Mouse (Mus musculus) lung, postnatal 10 days (tissue): ENCODE data around the gene Unc93b1.
"Not testable (repeated sequence)": the region's sequence is repeated elsewhere in the genome, so short reads cannot be mapped to it uniquely, and the experiment has no call there.

ENCODE experiments used
- DNase-seq: peaks from one replicate; pipeline ENCODE4 v3.0.0; 2021

Unc93b1 gene

DNA sequence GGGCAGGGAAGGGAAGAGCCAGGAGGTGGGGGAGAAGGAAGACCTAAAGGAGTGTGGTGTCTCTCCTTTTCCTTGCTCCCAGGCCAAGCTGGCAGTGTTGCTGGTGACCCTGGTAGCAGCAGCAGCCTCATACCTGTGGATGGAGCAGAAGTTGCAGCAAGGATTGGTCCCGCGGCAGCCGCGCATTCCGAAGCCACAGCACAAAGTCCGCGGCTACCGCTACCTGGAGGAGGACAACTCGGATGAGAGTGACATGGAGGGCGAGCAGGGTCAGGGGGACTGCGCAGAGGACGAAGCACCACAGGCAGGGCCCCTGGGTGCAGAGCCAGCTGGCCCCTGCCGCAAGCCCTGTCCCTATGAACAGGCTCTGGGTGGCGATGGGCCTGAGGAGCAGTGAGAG is 13.6 kb downstream of the Unc93b1 start:
- DNase-seq: no peak

DNA sequence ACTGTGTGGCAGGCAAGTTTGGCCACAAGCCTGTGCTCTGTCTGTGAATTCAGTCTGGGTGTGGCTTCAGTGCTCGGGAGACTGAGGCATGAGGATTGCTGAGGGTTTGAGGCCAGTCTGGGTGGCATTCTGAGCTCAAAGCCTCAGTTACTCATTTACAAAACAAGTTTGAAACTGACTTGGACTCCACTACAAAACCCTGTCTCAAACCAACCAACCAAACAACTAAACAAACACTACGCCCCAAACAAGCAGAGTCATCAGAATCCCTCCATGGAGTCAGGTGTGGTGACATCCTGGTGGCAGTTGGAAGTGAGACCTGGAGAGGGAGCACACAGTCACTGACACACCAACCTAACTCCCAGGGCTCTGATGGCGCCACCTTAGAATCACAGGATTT is 15.3 kb downstream of the Unc93b1 start:
- no peak for DNase-seq

DNA sequence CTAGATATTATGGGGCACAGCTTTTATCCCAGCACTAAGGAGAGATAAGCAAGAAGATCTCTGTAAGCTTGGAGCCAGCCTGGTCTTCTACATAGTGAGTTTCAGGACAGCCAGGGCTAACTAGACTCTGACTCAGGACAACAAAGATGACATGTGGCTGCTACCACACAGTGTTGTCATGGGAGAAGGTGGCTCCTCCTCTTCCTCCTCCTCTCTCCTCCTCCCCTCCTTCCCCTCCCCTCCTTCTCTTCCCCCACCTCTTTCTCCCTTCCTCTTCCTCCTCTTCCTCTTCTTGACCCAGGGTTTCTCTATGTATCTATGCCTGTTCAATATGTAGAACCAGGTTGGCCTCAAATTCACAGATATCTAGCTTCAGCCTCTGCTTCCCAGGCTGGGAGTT is 16.5 kb downstream of the Unc93b1 start:
- no peak for DNase-seq

DNA sequence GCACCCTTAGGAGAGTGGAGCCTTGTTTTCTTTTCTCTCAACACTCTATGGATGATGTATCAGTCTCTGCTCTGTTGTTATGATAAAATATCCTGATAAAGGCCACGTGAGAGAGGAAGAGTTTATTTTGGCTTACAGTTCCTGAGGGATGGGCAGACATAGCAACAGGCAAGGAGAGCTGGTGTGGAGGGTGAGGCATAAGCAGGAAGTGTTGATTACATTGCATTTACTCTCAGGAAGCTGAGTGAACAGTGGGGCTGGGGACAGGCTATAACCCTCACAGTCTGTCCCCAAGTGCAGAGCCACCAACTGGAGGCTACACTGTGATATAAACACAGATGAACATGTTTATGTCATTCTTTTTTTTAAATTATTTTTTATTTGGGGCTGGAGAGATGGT is 17.1 kb downstream of the Unc93b1 start:
- no peak for DNase-seq

DNA sequence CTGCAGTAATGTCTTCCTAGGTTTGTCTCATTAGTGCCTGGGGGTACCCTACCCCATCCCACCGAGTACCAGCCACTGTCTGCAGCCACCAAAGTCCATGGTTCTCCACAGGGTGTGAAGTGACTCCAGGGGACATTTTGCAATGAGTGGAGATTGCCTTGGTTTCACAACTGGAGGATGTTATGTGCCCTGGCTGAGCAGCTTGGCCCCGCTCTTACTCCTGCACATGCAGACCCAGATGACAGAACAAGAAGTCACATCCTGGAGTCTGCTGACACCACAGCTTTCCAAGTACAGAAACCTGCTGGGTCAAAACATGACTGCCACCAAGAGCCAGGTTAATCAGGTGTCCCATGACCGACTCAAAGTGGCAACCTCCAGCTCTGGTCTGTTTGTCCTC is 20.0 kb downstream of the Unc93b1 start:
- no peak for DNase-seq

DNA sequence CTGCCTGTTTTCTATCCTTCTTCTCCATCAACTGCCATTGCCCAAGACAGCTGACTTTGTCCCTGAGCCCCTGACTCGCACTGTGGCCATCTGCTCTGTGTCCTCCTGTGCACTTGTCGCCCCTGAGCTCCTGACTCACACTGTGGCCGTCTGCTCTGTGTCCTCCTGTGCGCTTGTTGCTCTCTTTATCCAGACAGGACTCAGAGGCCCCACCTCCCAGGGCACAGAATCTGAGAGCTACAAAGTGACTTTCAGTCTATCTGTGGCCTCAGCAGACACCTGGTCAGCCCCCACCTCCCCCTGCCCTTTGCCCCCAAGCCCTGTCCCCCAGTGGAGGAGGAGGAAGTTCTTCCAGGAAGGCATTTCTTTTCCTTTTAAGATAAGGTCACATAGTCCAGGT is 20.8 kb downstream of the Unc93b1 start:
- DNase-seq: no peak

DNA sequence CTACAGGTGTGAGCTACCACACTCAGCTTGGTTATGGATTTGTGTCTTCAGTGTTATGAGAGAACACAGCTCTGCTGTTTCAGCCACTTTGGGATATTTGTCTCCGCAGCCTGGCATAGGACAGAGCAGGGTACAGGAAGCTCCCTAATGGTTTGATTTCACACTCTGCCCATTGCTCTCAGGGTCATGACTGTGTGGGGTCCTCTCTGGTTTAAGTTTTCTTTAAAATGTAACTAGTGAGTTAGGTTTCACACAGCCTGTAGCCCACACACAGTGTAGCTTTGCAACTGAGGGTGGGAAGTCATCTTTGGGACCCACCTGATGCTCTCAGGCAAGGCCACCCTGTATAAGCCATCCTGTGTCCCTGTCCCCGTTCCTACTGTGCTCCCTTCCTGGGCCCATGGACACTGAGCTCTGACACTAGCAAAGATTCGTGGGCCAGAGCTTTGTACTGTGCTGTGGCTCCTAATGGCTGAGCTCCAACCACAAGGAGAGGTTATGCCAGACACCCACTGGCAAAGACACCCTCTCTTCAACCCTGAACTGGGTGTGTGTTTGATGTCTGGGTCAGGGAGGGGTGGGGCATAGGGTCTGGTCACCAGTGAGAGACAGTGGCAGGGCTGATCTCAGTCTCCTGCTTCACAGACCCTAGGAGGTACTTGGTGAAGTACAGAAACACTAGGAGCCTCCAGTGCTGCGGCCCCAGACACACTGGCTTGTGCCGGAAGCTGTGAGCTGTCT is 22.5 kb downstream of the Unc93b1 start:
- not testable (repeated sequence) for DNase-seq

DNA sequence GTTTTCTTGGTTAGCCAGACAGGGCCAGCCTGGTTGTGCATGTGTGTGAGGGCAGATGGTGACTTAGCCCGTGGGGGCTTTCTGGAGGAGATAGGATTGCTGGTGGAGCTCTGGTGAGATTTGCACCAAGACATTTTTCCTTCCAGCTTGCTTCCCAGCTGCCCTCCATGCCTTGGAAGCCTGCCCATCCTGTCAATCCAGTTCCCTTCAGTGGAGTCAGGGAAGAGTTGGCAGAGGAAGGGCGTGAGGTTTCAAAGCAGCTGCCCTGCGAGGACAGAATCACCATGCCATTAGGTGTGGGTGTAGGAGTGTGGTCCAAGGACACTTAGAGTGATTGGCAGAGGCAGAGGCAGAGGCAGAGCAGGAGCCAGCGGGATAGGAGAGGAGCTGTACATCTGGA is 23.5 kb downstream of the Unc93b1 start, which contains the start of gene Aldh3b3:
TSS of gene Aldh3b3 (plus strand) at position 176 of the 400 bp plus-strand sequence.
- DNase-seq: peak; percentile 36

DNA sequence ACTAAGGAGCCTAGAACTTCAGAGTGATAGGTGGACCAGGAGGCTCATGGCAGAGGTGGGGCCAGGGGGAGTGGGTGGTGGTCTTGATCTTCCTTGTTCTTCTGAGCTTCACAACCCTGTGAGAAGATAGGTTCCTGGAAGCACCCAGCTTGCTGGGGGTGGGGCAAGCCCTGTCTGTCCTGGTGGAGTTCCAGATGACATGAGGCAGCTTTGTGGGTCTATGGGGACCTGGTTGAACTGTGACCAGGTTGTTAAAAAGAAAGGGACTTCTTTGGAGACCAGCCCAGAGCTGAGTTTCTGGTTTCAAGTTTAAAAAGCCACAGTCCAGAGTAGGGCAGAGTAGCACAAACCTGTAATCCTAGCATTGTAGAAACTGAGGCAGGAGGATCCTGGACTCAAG is 24.0 kb downstream of the Unc93b1 start:
- no peak for DNase-seq

DNA sequence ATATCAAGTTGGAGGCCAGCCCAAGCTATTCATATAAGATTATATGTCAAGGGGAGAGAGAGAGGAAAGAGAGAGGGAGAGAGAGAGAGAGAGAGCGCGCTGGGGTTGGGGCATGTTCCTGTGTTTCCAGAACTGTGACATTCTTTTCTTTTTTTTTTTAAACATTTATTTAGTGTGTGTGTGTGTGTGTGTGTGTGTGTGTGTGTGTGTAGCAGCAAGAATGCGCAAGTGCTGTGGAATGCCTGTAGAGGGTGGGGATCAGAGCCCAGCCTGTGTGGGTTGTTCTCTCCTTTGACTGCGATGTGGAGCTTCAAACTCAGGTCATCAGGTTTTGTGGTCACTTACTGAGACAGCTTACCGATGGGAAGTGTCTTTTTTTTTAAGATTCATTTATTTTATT is 25.2 kb downstream of the Unc93b1 start:
- DNase-seq: peak; percentile 52

DNA sequence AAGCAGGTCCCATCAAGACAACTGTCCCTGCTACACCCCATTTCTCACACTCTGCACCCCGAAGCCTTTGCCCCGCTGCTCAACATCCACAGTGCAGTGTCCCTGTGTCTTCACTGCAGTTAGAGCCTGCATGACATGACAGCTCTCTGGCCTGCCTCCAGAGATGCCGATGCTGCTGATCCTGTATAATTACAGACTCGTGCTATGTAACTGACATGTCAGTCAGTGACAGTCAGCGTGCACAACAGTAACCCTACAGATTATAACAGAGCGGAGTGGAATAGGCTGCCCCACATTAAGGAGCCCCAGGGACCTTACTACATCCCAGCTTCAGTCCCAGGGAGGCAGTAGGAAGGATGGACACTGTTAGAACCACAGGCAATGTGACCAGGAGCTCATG is 26.8 kb downstream of the Unc93b1 start:
- DNase-seq: not testable (repeated sequence)

DNA sequence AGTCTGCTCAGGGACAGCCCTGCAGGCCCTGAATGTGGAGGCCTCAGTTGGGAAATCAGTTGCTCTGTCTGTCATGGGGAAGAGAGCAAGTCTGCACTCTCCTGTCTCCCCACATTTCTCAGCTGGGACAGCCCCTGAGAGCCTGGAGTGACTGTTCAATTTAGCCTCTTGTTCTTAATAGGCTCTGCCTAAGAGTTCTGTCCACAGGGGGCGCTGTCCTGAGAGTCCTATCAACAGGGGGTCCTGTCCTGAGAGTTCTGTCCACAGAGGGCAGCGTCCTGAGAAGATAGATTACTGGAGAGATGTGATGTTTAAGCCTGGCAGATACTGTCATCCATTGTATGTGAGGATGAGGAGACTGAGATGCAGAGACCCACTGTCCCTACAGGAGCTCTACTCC is 27.5 kb downstream of the Unc93b1 start:
- DNase-seq: peak; percentile 77

DNA sequence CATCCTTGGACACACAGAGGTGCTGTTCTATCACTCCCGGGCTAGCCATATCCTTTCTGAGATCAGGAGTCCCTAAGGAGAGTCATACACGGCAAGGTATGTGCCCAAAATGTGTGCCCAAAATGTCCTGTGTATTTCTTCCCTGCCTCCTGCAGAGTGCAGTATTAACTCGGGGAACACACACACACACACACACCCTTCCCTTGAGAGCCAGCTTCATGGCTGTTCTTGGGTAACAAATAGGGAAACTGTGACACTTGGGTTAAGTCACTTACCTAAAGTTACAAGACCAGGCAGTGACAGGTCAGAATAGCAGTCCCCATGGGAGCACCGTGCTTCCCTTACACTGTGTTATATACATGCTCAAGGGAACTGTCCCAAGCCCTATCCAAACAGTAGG is 29.0 kb downstream of the Unc93b1 start:
- DNase-seq: no peak

DNA sequence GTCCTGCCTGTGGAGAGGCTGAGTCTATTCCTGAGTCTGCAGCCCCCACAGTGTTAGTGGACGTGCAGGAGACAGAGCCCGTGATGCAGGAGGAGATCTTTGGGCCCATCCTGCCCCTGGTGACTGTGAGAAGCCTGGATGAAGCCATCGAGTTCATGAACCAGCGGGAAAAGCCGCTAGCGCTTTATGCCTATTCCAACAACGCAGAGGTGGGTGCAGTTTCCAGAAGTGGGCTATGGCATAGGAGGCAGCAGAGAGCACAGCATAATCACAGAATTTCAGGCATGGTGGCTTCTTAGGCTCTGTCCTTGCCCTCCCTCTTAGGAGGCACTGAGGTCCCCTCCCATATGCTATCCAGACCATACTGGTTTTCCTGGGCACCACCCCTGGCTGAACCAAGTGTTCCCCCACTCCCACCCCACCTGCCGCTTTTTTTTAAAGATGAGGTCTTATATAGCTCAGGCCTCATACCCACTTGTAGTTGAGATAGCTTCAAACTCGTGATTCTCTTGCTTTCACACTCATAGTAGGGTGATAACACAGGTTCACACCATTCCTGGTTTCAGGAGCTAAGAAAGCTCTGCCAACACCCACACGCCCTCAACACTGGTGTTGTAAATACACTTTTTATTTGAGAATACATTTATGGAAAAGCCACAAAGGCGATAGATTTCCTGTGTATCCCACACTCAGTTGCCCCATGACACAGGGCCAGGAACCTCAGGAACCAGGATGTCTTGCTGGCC is 31.5 kb downstream of the Unc93b1 start:
- no peak for DNase-seq

DNA sequence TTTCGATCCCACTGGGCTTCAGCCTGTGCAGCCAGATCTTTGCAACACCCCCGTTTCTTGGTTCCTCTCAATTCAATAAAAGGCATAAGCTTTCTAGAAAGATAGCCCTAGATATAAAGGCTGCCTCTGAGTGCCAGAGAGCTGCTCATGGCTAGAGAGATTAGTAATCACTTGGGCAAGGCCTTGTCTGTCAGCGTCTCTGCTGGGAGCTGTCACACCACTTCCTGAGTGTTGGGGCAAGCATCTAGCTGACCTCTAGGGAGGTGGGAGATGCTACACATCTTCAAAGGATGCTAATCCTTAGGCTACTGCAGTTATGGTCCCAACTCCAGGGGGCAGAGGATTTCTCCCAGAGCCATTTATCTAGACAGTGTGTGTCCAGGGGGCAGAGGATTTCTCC is 32.3 kb downstream of the Unc93b1 start:
- DNase-seq: no peak

DNA sequence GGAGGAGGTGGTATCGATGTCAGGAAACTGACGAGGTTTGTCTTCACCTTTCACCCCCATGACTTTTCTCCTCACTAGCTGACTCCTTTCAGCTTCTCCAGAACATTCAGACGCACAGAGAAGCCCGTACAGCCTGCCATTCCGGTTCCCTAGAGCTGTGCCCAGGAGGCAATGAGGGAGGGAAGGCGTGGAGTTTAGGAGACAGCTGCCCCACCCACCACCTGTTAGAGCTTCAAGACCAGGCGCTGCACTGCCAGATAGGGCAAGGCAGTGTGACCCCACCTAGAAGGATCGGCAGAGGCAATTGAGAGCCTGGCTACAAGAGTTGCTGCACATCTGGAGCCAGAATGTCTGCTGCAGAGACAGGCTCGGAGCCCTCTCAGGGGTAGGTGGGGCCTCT is 37.2 kb downstream of the Unc93b1 start, which contains the start of gene Aldh3b2:
TSS of gene Aldh3b2 (plus strand) at position 100 of the 400 bp plus-strand sequence.
- DNase-seq: no peak

DNA sequence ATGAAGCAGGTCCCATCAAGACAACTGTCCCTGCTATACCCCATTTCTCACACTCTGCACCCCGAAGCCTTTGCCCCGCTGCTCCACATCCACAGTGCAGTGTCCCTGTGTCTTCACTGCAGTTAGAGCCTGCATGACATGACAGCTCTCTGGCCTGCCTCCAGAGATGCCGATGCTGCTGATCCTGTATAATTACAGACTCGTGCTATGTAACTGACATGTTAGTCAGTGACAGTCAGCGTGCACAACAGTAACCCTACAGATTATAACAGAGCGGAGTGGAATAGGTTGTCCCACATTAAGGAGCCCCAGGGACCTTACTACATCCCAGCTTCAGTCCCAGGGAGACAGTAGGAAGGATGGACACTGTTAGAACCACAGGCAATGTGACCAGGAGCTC is 39.6 kb downstream of the Unc93b1 start:
- not testable (repeated sequence) for DNase-seq

DNA sequence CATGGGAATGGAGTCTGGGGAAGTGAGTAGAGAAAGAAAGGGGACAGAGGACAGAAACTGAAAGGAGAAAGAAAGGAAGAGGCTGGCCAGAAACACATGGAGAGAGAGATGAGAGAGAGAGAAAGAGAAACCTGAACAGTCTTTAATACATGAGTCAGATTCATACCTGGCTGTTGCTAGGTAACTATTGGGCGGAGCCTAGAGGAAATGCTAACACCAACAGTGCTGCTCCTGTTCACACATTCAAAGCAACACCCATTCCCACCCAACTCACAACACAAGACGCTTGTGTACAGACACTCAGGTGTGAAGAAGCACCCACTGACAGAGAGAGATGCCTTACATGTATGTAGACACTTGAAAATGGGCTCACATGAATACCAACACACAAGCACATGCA is 40.9 kb downstream of the Unc93b1 start:
- DNase-seq: peak; percentile 16

DNA sequence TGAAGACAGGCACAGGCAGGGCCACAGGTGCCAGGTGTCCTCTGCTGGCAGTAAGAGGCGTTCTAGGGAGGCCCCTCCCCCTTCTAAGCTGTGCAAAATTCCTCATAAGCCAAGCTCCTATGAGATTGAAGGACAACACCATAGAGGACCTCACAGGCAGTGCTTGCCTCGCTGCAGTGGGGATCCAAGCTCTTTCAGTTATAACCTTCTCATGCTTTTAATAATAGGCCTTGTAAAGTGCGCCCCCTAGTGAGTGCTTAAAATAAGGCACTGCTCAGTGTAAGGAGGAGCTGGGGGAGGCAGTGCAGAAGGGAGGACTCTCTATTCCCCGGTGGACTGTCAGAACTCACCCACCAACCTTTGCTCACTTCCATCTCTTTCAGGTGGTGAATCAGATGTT is 45.3 kb downstream of the Unc93b1 start:
- peak; percentile 92 for DNase-seq

DNA sequence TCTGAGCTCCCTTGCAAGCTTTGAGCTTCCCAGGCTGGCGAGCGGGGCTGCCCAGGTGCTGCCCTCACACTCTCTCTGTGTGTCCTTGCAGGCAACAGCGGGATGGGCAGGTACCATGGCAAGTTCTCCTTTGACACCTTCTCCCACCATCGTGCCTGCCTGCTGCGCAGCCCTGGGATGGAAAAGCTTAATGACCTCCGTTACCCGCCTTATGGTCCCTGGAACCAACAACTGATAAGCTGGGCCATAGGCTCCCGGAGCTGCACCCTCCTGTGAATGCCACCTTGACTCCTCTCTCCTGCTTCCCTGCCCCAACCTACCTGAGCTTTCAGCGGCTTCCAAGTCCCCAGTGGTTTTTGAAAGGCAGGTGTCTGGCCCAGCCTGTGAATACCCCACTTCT is 45.9 kb downstream of the Unc93b1 start:
- no peak for DNase-seq

DNA sequence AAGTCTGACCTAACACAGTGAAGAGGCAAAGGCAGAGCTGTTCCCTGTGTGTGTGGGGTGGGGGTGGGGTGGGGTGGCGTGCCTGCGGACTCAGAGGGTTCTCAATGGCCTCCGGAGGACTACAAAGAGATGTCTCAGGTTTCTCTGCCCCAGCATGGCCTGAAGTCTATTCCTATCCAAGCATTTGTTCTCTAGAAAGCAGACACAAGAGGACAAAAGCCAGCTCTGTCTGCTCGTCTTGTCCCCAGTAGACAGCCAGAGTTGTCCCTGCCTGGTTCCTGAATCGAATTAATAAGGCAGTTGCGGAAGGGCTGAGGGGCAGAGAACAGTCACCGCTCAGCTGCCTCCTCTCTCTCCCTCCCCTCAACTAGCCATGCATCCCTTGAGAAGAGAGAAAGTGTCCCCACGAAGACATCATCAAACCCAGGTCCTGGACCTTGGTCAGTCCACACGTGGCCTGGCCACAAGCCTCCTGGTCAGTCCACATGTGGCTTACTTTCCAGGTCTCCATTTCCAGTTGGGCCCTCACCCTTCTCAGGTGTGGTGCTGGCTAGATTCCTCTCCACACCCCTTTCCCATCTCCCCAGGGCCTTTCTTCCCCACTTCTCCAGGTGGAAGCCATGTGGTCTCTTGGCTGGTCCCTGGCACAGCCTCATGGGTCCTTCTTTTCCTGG is 48.7 kb downstream of the Unc93b1 start:
- DNase-seq: no peak

DNA sequence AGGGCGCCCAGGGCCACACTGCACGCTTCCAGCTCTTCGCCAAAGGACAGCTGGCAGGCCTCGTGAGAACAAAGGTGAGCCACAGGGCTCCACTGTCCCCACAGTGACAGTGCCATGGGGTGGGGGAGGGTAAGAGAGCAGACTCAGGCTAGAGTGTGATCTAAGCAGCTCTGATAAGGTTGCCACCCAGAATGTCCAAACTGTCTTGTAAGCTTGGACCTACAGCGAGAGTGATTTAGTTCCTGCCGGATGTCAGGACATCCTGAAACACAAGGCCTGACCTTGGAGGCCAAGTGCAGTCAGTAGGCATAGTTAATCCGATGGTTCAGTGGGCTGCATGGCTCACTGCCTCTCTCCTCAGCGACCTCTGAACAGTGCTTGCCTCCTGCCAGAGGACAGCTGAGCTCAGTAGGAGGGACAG is 50.3 kb downstream of the Unc93b1 start:
- peak; percentile 65 for DNase-seq

DNA sequence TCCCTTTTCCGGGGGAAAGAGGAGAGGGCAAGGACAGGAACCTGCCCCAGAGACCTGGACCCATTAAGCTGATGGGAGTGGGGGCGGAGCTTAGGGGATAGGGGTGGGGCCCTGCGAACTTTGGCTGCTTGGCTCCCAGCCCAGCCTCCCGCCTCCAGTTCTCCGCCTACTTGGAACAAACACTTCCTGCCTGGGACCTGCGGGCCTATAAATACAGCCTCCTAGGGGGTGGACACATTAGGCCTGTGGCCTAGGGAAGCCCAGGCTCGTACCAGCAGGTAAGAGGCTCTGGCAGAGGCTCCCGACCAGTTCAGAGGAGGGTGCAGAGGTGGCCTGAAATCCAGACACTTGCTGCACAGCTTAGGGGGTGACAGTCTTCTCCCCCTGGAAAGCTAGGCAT is 51.3 kb downstream of the Unc93b1 start, which contains the start of gene Acy3:
TSS of gene Acy3 (plus strand) at position 237 of the 400 bp plus-strand sequence.
- peak; percentile 92 for DNase-seq

DNA sequence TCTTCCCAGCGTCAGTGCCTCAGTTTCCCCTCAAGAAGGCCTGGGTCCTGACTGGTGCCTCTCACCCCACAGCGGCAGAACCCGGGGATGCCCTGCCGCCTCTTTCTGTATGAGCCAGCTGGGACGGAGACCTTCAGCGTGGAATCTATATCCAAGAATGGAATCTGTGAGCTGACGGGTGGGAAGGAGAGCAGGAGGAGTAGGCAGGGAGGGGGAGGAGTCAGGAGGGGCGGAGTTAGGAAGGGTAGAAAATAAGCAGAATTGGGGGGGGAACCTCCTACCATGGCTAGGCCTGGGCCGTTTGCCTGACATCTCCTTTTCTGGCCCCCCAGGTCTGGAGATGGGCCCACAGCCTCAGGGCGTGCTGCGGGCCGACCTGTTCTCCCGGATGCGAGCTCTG is 53.1 kb downstream of the Unc93b1 start:
- peak; percentile 23 for DNase-seq
